Comparison of ENCODE assay signal across 10 mouse cellular contexts in the genomic region with DNA sequence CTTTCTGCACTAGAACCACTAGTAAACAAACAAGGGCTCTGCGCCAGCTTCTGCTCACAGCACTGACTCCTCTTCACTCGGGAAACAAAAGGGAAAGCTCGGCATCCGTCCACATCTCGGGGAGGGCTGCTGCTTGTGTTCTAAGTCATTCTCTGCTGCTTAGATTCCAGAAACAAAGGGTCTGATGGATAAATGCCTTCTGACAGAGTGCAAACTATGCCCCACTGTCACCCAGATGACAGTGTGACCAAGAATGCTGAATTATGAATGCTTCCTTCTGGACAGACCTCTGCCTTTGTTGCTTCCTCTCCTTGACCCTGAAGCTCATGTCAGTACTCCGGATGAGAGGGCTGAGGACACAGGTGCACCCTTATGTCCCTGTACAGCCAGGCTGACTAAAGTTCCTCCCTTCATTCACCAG.
A peak's percentile ranks its signal among the peaks of the same experiment; 100 is the strongest.
DNase-seq lines count a peak whose midpoint lies in the region; ATAC-seq and TF ChIP-seq lines count a peak whose summit lies in the region.
"Had no signal": no experiment of that assay in that cellular context is flagged by ENCODE, and none has a peak within 500 bp of the region (broad histone marks: within the 10 kb centered on the region; RNA-seq: fewer than 3 reads in every experiment).

No protein-coding gene starts in this region.

- H3K36me3 ChIP-seq in forebrain, postnatal 0 days (ENCODE audit: insufficient read depth), result no peaks in the 10 kb centered on the region
- no peaks in the 10 kb centered on the region for H3K36me3 ChIP-seq in neural tube, embryonic 15.5 days
- H3K36me3 ChIP-seq: stomach, embryonic 15.5 days had no signal

- no peak overlapping the region for H3K4me2 ChIP-seq in forebrain, postnatal 0 days (ENCODE audit: low read depth)
- peak overlapping the region; percentile 15; the same call in 1 of the 2 replicates for H3K4me2 ChIP-seq in neural tube, embryonic 15.5 days
- H3K4me2 ChIP-seq: stomach, embryonic 15.5 days had no signal

- 0 out of 2 replicates have a peak, but pooled peaks cover 5% of the 10 kb centered on the region for H3K4me1 ChIP-seq in forebrain, postnatal 0 days (ENCODE audit: insufficient read depth)
- H3K4me1 ChIP-seq in neural tube, embryonic 15.5 days, result peaks cover 4% of the 10 kb centered on the region; the same call in 1 of the 2 replicates
- H3K4me1 ChIP-seq: stomach, embryonic 15.5 days had no signal

- H3K27ac ChIP-seq in forebrain, postnatal 0 days (ENCODE audit: low read depth, low read length), result peak overlapping the region; percentile 77
- no peak overlapping the region for H3K27ac ChIP-seq in neural tube, embryonic 15.5 days (replicated peaks)
- H3K27ac ChIP-seq: stomach, embryonic 15.5 days had no signal

- H3K9ac ChIP-seq in forebrain, postnatal 0 days, result no peak overlapping the region
- no peak overlapping the region for H3K9ac ChIP-seq in neural tube, embryonic 15.5 days (replicated peaks)
- H3K9ac ChIP-seq: stomach, embryonic 15.5 days had no signal

- WGBS in forebrain, postnatal 0 days, result 20% methylated on average over 6 of the region's 6 CpGs
- WGBS in neural tube, embryonic 15.5 days, result 25% methylated on average over 6 of the region's 6 CpGs

- no peaks in the 10 kb centered on the region for H3K9me3 ChIP-seq in forebrain, postnatal 0 days (ENCODE audit: low read length)
- H3K9me3 ChIP-seq in neural tube, embryonic 15.5 days (replicated peaks), result no peaks in the 10 kb centered on the region
- H3K9me3 ChIP-seq: stomach, embryonic 15.5 days had no signal

- no peak for TF ChIP-seq CTCF in forebrain, postnatal 0 days (IDR thresholded peaks at IDR 0.05; ENCODE audit: low read depth)

- H3K4me3 ChIP-seq in forebrain, postnatal 0 days (ENCODE audit: low read depth, low read length), result no peak overlapping the region
- no peak overlapping the region for H3K4me3 ChIP-seq in neural tube, embryonic 15.5 days (replicated peaks)
- H3K4me3 ChIP-seq: stomach, embryonic 15.5 days had no signal

- DNase-seq in heart, adult 11 months, result peak; percentile 89
- DNase-seq in heart, adult 9 months (ENCODE audit: low spot score in 2 of 2), result no peak
- peak; percentile 55 for DNase-seq in adrenal gland, postnatal 14 days
- no peak for DNase-seq in forebrain, postnatal 0 days
- peak; percentile 59 to 74 for DNase-seq in layer of hippocampus, adult 8-10 months (ENCODE audit: low spot score in 2 of 2)
- DNase-seq in thymus, postnatal 0 days (ENCODE audit: low spot score), result no peak
- no peak for DNase-seq in adipocyte (ENCODE audit: low spot score)

- no peaks in the 10 kb centered on the region for H3K27me3 ChIP-seq in forebrain, postnatal 0 days (ENCODE audit: insufficient read depth, low read length)
- H3K27me3 ChIP-seq in neural tube, embryonic 15.5 days (replicated peaks), result no peaks in the 10 kb centered on the region
- H3K27me3 ChIP-seq: CH12.LX; stomach, embryonic 15.5 days had no signal

- ATAC-seq in forebrain, postnatal 0 days, result peak; percentile 77
- ATAC-seq in neural tube, embryonic 15.5 days (ENCODE audit: low FRiP score), result no peak

Comparison
In these comparisons a context has a peak if more than half of its experiments do, and no peak if none do; other contexts are left out.
1. DNase-seq: peak in heart, adult 11 months (single experiment), adrenal gland, postnatal 14 days (single experiment) and layer of hippocampus, adult 8-10 months (2 of 2); none in heart, adult 9 months (0 of 2), forebrain, postnatal 0 days (single experiment), thymus, postnatal 0 days (single experiment) and adipocyte (single experiment).